Mouse (Mus musculus) macrophage (primary cell): ENCODE results near the gene Cplx2. TPM values are rescaled to one million over a fixed set of nuclear protein-coding genes. Genes with fewer than 3 reads are reported as not detected.

Experiments
- H3K27ac ChIP-seq: fragments of 350-480 bp; formaldehyde crosslinking; 2 replicates; pipeline ENCODE4 v1.9.0; 2021
- H3K36me3 ChIP-seq: fragments of 350-480 bp; formaldehyde crosslinking; 2 replicates; pipeline ENCODE4 v1.9.0; 2021; ENCODE audit errors: inconsistent target
- H3K4me3 ChIP-seq: fragments of 350-480 bp; formaldehyde crosslinking; 2 replicates; pipeline ENCODE4 v1.9.0; 2021; ENCODE audit errors: inconsistent target
- H3K79me2 ChIP-seq: fragments of 350-480 bp; formaldehyde crosslinking; 2 replicates; pipeline ENCODE4 v1.9.0; 2021; ENCODE audit errors: inconsistent target
- WGBS: methylation state at CpG from one replicate; pipeline ENCODE4 v1.1.7; 2026; ENCODE audit warnings: inconsistent platforms; ENCODE audit not compliant: missing documents; 5-methylcytosine and 5-hydroxymethylcytosine counted together
- polyA plus RNA-seq: library from polyadenylated mRNA; stranded (reverse); fragments of 250-400 nt; gene quantifications from 3 replicates; pipeline ENCODE4 v1.2.4, GENCODE M21; 2018; ENCODE audit warnings: inconsistent platforms

Cplx2 gene
- polyA plus RNA-seq, 1 experiment from 2014 or later, result not detected

GRCm38 (mm10) chr13:54345885-54346647 lies 25.1 kb upstream of the Cplx2 start:
- no peak overlapping the region for H3K4me3 ChIP-seq
- no peaks in the 10 kb centered on the region for H3K79me2 ChIP-seq
- WGBS, result 89% methylated on average over 15 of the region's 15 CpGs
- H3K27ac ChIP-seq, result no peak overlapping the region
- no peaks in the 10 kb centered on the region for H3K36me3 ChIP-seq

GRCm38 (mm10) chr13:54348011-54348410 lies 23.1 kb upstream of the Cplx2 start:
- WGBS, result 79% methylated on average over 5 of the region's 5 CpGs
- Histone ChIP-seq H3K4me3 (no peak overlapping the region), H3K36me3 (no peaks in the 10 kb centered on the region)

GRCm38 (mm10) chr13:54349126-54349759 lies 21.9 kb upstream of the Cplx2 start:
- 89% methylated on average over 10 of the region's 10 CpGs for WGBS
- H3K79me2 ChIP-seq, result no peaks in the 10 kb centered on the region
- H3K36me3 ChIP-seq, result no peaks in the 10 kb centered on the region

More at GRCm38 (mm10) chr13:54348011-54348410, 23.1 kb upstream of the Cplx2 start:
- Histone ChIP-seq H3K79me2 (no peaks in the 10 kb centered on the region), H3K27ac (no peak overlapping the region)

GRCm38 (mm10) chr13:54357420-54357819 lies 13.7 kb upstream of the Cplx2 start:
- Histone ChIP-seq H3K36me3 (no peaks in the 10 kb centered on the region), H3K4me3 (no peak overlapping the region), H3K27ac (no peak overlapping the region), H3K79me2 (no peaks in the 10 kb centered on the region)
- 36% methylated on average over 4 of the region's 4 CpGs for WGBS

More at GRCm38 (mm10) chr13:54349126-54349759, 21.9 kb upstream of the Cplx2 start:
- Histone ChIP-seq H3K27ac (no peak overlapping the region), H3K4me3 (no peak overlapping the region)

GRCm38 (mm10) chr13:54359181-54359580 lies 12.0 kb upstream of the Cplx2 start:
- Histone ChIP-seq H3K79me2 (no peaks in the 10 kb centered on the region), H3K27ac (no peak overlapping the region), H3K4me3 (no peak overlapping the region), H3K36me3 (no peaks in the 10 kb centered on the region)
- 86% methylated on average over 6 of the region's 6 CpGs for WGBS

GRCm38 (mm10) chr13:54364686-54365085 lies 6.5 kb upstream of the Cplx2 start:
- H3K36me3 ChIP-seq, result no peaks in the 10 kb centered on the region
- no peak overlapping the region for H3K4me3 ChIP-seq
- H3K79me2 ChIP-seq, result no peaks in the 10 kb centered on the region
- H3K27ac ChIP-seq, result no peak overlapping the region
- 93% methylated on average over 7 of the region's 7 CpGs for WGBS

GRCm38 (mm10) chr13:54367758-54368157 lies 3.4 kb upstream of the Cplx2 start:
- Histone ChIP-seq H3K4me3 (no peak overlapping the region), H3K36me3 (no peaks in the 10 kb centered on the region), H3K79me2 (no peaks in the 10 kb centered on the region), H3K27ac (no peak overlapping the region)
- WGBS, result 87% methylated on average over 6 of the region's 6 CpGs

GRCm38 (mm10) chr13:54368181-54368580 lies 3.0 kb upstream of the Cplx2 start:
- H3K27ac ChIP-seq, result no peak overlapping the region
- 90% methylated on average over 9 of the region's 9 CpGs for WGBS
- H3K36me3 ChIP-seq, result no peaks in the 10 kb centered on the region
- H3K79me2 ChIP-seq, result no peaks in the 10 kb centered on the region
- H3K4me3 ChIP-seq, result no peak overlapping the region

- Histone ChIP-seq H3K79me2 (no peaks in the 10 kb centered on the region), H3K27ac (no peak overlapping the region), H3K36me3 (no peaks in the 10 kb centered on the region), H3K4me3 (no peak overlapping the region)
- 4% methylated on average over 59 of the region's 59 CpGs for WGBS
Measured at GRCm38 (mm10) chr13:54371387-54372330, 510 bp downstream of the Cplx2 start.

GRCm38 (mm10) chr13:54372665-54373064 lies 1.5 kb downstream of the Cplx2 start:
- Histone ChIP-seq H3K4me3 (no peak overlapping the region), H3K79me2 (no peaks in the 10 kb centered on the region), H3K27ac (no peak overlapping the region), H3K36me3 (no peaks in the 10 kb centered on the region)
- WGBS, result 13% methylated on average over 14 of the region's 16 CpGs

GRCm38 (mm10) chr13:54374106-54374706 lies 3.1 kb downstream of the Cplx2 start:
- no peaks in the 10 kb centered on the region for H3K36me3 ChIP-seq
- no peaks in the 10 kb centered on the region for H3K79me2 ChIP-seq
- H3K27ac ChIP-seq, result no peak overlapping the region
- 61% methylated on average over 9 of the region's 9 CpGs for WGBS
- no peak overlapping the region for H3K4me3 ChIP-seq

GRCm38 (mm10) chr13:54375497-54376495 lies 4.6 kb downstream of the Cplx2 start:
- Histone ChIP-seq H3K79me2 (no peaks in the 10 kb centered on the region), H3K36me3 (no peaks in the 10 kb centered on the region), H3K4me3 (no peak overlapping the region), H3K27ac (no peak overlapping the region)
- 40% methylated on average over 11 of the region's 11 CpGs for WGBS

GRCm38 (mm10) chr13:54376736-54377135 lies 5.6 kb downstream of the Cplx2 start:
- Histone ChIP-seq H3K27ac (no peak overlapping the region), H3K4me3 (no peak overlapping the region), H3K36me3 (no peaks in the 10 kb centered on the region), H3K79me2 (no peaks in the 10 kb centered on the region)
- 96% methylated on average over 7 of the region's 7 CpGs for WGBS
